Mouse (Mus musculus) limb, embryonic 12.5 days (tissue): ENCODE measurements around the gene Dlst. TPM values are rescaled to one million over a fixed set of nuclear protein-coding genes. Genes with fewer than 3 reads are reported as not detected.
A peak's percentile ranks its signal among the peaks of the same experiment; 100 is the strongest.

ENCODE experiments used
- ATAC-seq: fragments of 200-750 bp; cut with Nextera tagmentation; 2 replicates; pipeline ENCODE4 v1.8.0; 2017; ENCODE audit warnings: low read depth, moderate TSS enrichment; ENCODE audit not compliant: insufficient number of reproducible peaks, insufficient read depth, low FRiP score, low TSS enrichment
- H3K27ac ChIP-seq: fragments of 300-500 bp; sonication (generic); 2 replicates; pipeline ENCODE4 v1.5.1; 2016; ENCODE audit warnings: mild to moderate bottlenecking, moderate library complexity
- H3K27me3 ChIP-seq: fragments of 300-500 bp; sonication (generic); 2 replicates; pipeline ENCODE4 v1.6.1; 2016; ENCODE audit warnings: mild to moderate bottlenecking, moderate library complexity
- H3K36me3 ChIP-seq: fragments of 300-500 bp; sonication (generic); 2 replicates; pipeline ENCODE4 v1.6.1; 2016; ENCODE audit warnings: mild to moderate bottlenecking, moderate library complexity
- H3K4me1 ChIP-seq: fragments of 300-500 bp; sonication (generic); replicated peaks from 2 replicates; pipeline ENCODE4 v1.6.1; 2016
- H3K4me2 ChIP-seq: fragments of 300-500 bp; sonication (generic); 2 replicates; pipeline ENCODE4 v1.6.1; 2016; ENCODE audit warnings: mild to moderate bottlenecking, moderate library complexity
- H3K4me3 ChIP-seq: fragments of 300-500 bp; sonication (generic); replicated peaks from 2 replicates; pipeline ENCODE4 v1.5.1; 2016; ENCODE audit warnings: mild to moderate bottlenecking
- H3K9ac ChIP-seq: fragments of 300-500 bp; sonication (generic); replicated peaks from 2 replicates; pipeline ENCODE4 v1.6.1; 2016; ENCODE audit warnings: mild to moderate bottlenecking, moderate library complexity
- H3K9me3 ChIP-seq: fragments of 300-500 bp; sonication (generic); 2 replicates; pipeline ENCODE4 v1.6.1; 2016; ENCODE audit warnings: mild to moderate bottlenecking, moderate library complexity
- WGBS: fragments of 180-500 bp; shearing (Covaris S2); methylation state at CpG from one replicate; pipeline ENCODE4 v1.1.7; 2016; 5-methylcytosine and 5-hydroxymethylcytosine counted together
- polyA plus RNA-seq: library from polyadenylated mRNA; unstranded; fragments of >200 nt; fragmentation: Nextera tagmentation; extraction: Ambion mirVana; gene quantifications from 2 replicates; pipeline ENCODE4 v1.2.1, GENCODE M21; 2016

Dlst gene
- polyA plus RNA-seq, 1 experiment from 2014 or later: 113 TPM

DNA sequence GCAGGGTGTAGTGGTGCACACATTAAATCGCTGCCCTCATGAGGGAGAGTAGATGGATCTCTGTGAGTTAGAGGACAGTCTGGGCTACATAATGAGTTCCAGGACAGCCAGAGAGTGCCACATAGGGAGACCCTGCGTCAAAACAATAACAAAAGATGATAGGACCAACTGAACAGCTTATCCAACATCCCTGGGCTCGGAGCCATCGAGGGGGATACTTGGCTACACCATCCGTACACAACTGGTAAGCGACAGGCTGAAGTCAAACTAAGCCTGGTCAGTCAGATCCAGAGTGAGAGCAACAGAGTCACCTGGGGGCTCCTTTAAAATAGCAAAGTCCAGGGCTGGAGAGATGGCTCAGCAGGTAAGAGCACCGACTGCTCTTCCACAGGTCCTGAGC, 14.8 kb upstream of the Dlst start:
- WGBS: 91% methylated on average over 7 of the region's 7 CpGs
- Histone ChIP-seq H3K4me1 (peaks cover 25% of the 10 kb centered on the region), H3K9ac (no peak overlapping the region), H3K27me3 (no peaks in the 10 kb centered on the region), H3K36me3 (no peaks in the 10 kb centered on the region; the same call in 1 of the 2 replicates), H3K4me3 (no peak overlapping the region), H3K4me2 (no peak overlapping the region), H3K27ac (no peak overlapping the region), H3K9me3 (no peaks in the 10 kb centered on the region)
- no peak for ATAC-seq

DNA sequence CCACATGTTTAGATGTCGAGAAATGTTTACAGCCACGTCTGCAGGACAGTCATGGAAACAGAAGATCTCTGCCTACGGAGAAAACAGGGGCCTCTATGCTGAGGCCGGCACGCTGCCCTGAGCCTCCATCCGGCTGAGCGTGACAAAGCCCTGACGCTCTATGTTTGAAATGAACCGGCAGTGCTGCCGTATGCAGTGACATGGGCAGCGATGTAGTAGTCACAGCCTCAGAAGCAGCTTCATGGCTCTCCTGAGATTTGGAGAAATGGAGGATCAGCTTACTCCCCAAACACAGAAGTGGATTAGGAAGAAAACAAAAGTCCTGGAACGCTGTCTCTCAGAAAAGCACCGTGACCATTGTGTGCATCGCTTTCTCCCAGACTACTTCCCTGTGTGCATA, 9.6 kb upstream of the Dlst start:
- WGBS: 63% methylated on average over 14 of the region's 14 CpGs
- Histone ChIP-seq H3K4me3 (no peak overlapping the region), H3K36me3 (no peaks in the 10 kb centered on the region), H3K4me1 (peaks cover 10% of the 10 kb centered on the region), H3K27me3 (no peaks in the 10 kb centered on the region), H3K4me2 (no peak overlapping the region; the same call in 1 of the 2 replicates), H3K9me3 (no peaks in the 10 kb centered on the region), H3K27ac (no peak overlapping the region), H3K9ac (no peak overlapping the region)
- ATAC-seq: no peak

DNA sequence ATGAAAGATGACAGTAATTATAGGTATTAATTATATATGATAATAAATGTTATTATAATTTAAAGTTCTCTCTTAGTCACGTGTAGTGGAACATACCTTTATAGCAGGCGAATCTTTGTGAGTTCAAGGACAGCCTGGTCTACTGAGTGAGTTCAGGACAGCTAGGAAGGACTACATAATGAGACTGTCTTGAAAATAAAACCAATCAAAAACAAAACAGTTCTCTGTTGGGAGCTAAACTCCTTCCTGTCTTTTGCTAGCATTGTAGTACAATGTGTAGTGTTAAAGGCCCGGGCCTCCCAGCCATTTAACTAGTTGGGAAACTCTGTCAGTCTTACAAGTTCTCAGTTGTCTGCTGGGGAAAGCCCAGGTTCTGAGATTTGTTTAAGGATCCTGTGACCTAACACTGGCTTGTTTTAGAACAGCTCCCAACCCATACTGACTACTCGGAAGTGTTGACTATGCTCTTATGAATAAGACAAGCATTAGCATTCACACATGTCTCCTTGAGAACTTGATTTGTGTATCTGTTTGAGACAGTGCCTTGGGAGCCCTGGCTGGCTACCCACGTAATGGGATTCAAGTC, 9.0 kb upstream of the Dlst start:
- Histone ChIP-seq H3K27ac (no peak overlapping the region), H3K36me3 (no peaks in the 10 kb centered on the region), H3K9ac (no peak overlapping the region), H3K4me1 (peaks cover 12% of the 10 kb centered on the region), H3K27me3 (no peaks in the 10 kb centered on the region), H3K4me2 (no peak overlapping the region), H3K4me3 (no peak overlapping the region), H3K9me3 (no peaks in the 10 kb centered on the region)
- no peak for ATAC-seq
- WGBS: 82% methylated on average over 5 of the region's 5 CpGs

DNA sequence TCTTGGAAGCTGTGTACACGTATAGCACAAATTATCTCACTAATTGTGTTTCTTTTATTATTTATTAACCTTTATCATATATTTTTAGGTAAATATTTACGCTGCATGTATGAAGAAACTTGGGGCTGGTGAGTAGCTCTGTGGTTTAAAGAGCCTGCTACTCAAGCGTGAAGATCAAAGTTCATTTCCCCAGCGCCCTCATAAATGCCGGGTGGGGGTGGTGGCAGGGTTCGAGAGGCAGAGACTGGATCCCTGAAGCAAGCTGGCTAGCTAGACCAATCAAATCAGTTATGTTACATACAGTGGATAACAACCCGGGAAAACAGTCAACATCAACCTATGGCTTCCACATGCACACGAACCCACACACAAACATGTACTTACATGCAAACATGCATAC, 7.5 kb upstream of the Dlst start:
- WGBS: 68% methylated on average over 8 of the region's 8 CpGs
- no peak for ATAC-seq

DNA sequence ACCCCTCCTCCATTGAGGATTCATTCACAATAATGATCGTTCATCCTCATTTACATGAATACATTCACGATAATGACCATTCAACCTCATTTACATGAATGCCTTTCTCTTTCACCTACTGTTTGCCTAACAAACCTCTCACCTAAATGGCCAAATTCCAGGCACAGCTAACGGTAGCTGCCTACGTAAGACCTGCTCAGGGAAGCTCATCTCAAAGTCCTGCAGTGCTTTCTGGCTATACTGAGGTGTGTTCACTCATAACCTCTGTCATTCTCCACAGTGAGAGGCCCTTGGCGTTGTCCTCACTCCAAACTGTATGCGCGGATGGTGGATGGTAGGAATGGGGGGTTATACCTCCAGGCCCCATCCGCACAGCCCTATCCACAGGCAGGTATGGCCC, 5.8 kb upstream of the Dlst start:
- no peak overlapping the region for H3K4me2 ChIP-seq
- H3K4me3 ChIP-seq: no peak overlapping the region
- peaks cover 18% of the 10 kb centered on the region for H3K4me1 ChIP-seq
- ATAC-seq: no peak
- no peak overlapping the region for H3K9ac ChIP-seq
- H3K36me3 ChIP-seq: no peaks in the 10 kb centered on the region
- no peaks in the 10 kb centered on the region for H3K27me3 ChIP-seq
- no peak overlapping the region for H3K27ac ChIP-seq
- no peaks in the 10 kb centered on the region for H3K9me3 ChIP-seq
- WGBS: 86% methylated on average over 8 of the region's 8 CpGs

More for the DNA sequence above, 7.5 kb upstream of the Dlst start:
- H3K9me3 ChIP-seq: no peaks in the 10 kb centered on the region
- no peak overlapping the region for H3K27ac ChIP-seq
- no peak overlapping the region for H3K9ac ChIP-seq
- H3K4me3 ChIP-seq: no peak overlapping the region
- H3K27me3 ChIP-seq: no peaks in the 10 kb centered on the region
- H3K4me2 ChIP-seq: no peak overlapping the region
- H3K36me3 ChIP-seq: no peaks in the 10 kb centered on the region
- peaks cover 11% of the 10 kb centered on the region; the same call in 1 of the 2 replicates for H3K4me1 ChIP-seq

DNA sequence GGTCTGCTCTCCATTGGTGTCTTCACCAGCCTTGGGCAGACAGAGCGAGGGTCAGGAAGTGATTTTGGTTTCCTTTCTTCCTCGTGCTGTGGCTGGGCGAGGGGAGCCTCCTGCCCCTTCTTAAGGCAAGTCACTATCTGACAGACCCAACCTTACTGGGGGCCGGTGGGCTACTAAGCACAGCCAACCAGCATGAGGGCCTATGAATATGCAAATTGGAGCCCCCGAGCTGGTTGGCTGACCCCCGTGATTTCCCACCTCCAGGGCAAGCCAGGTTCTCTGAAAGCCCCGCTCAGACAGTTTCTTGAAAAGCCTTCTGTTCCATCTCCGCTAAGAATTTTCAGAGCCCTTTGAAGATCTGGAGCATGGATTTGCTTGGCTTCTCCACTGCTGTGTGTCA, 4.3 kb upstream of the Dlst start:
- H3K27ac ChIP-seq: no peak overlapping the region
- H3K9me3 ChIP-seq: no peaks in the 10 kb centered on the region
- H3K4me3 ChIP-seq: peak overlapping the region; percentile 16; the same call in 1 of the 2 replicates
- peaks cover 22% of the 10 kb centered on the region for H3K4me1 ChIP-seq
- no peaks in the 10 kb centered on the region for H3K27me3 ChIP-seq
- 0 out of 2 replicates have a peak overlapping the region, but pooled peaks have one; percentile 5 for H3K9ac ChIP-seq
- 3% methylated on average over 8 of the region's 8 CpGs for WGBS
- no peak for ATAC-seq
- H3K36me3 ChIP-seq: no peaks in the 10 kb centered on the region
- peak overlapping the region; percentile 52 for H3K4me2 ChIP-seq

DNA sequence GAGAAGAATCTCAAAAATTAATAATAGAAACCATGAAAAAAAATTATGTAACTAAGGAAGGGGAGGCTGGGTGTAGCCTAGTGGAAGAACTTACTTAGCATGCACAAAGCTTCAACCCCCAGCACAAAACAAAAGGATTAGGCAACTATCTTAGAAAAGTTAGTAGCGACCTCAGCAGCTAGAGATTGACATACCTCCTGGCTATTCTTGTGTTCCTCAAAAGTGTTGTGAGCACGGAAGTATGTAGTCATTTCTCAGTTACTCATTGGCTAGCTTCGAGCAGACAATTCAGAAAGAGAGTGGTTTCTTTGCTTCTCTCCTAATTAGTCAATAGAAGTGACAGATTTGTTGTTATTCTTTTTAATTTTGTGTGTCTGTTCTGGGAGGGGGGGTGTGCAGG, 2.0 kb upstream of the Dlst start:
- no peak overlapping the region for H3K4me2 ChIP-seq
- ATAC-seq: no peak
- H3K4me1 ChIP-seq: peaks cover 33% of the 10 kb centered on the region
- H3K27ac ChIP-seq: no peak overlapping the region
- no peaks in the 10 kb centered on the region for H3K9me3 ChIP-seq
- H3K27me3 ChIP-seq: no peaks in the 10 kb centered on the region
- no peak overlapping the region for H3K4me3 ChIP-seq
- 70% methylated on average over 3 of the region's 3 CpGs for WGBS
- H3K9ac ChIP-seq: no peak overlapping the region
- H3K36me3 ChIP-seq: peaks cover 7% of the 10 kb centered on the region; the same call in 1 of the 2 replicates

DNA sequence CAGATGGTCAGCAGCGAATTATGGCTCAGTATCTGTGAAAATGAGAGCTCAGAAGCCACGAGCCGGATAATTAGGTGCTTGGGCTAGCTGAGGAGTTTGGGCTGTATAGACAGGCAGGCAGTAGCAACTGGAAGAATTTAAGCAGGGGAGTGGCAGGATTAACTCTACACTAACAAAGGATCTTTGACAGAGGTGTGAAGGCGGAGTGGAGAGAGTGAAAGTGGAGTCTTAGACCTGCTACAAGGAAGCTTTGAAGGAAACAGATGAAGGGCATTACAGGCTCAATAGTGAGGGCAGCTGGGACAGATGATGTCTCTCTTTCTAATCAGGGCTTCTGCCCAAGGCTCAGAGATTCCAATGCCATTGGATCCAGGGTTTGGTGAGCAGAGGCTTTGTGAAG, 1.2 kb upstream of the Dlst start:
- H3K4me3 ChIP-seq: no peak overlapping the region
- no peak overlapping the region for H3K9ac ChIP-seq
- WGBS: 37% methylated on average over 4 of the region's 4 CpGs
- ATAC-seq: no peak
- peaks cover 33% of the 10 kb centered on the region for H3K4me1 ChIP-seq
- H3K9me3 ChIP-seq: no peaks in the 10 kb centered on the region
- peaks cover 9% of the 10 kb centered on the region; the same call in 1 of the 2 replicates for H3K36me3 ChIP-seq
- no peak overlapping the region for H3K27ac ChIP-seq
- H3K4me2 ChIP-seq: peak overlapping the region; percentile 91; the same call in 1 of the 2 replicates
- no peaks in the 10 kb centered on the region for H3K27me3 ChIP-seq

DNA sequence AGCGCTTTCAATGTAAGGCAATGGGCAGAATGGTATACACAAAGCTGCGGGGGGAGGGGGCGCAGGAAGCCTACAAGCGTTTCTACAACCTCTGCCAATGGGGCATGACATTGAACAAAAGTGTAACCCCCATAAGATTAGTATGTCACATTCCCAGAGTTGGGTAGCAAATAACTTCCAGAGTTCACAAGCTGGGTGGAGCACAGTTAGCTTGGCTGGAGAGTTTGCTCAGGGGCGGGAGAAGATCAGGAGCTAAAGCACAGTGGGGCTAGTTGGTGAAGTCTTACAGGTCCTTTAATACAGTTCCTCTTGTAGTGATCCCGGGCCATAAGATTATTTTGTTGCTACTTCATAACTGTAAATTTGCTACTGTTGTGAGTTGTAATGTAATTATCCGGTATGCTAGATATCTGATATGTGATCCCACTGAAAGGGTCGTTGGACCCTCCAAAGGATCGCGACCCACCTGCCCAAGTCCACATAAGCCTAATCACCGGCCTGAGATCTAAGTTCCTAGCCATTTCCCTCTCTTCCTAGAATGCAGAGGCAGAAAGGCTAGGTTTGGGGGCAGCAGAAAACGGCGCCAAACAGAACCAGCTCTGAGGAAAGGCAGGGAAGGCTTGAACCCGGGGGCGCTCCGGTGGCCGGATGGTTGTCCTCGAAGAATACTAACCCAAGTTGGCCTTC, 479 bp upstream of the Dlst start:
- Histone ChIP-seq H3K9ac (peak overlapping the region; percentile 96), H3K4me1 (peaks cover 33% of the 10 kb centered on the region), H3K9me3 (no peaks in the 10 kb centered on the region), H3K36me3 (peaks cover 16% of the 10 kb centered on the region), H3K4me2 (peak overlapping the region; percentile 91), H3K27me3 (no peaks in the 10 kb centered on the region), H3K4me3 (peak overlapping the region; percentile 99), H3K27ac (peak overlapping the region; percentile 87)
- ATAC-seq: 0 out of 2 replicates have a peak, but pooled peaks have one; percentile 17
- WGBS: 14% methylated on average over 18 of the region's 18 CpGs

DNA sequence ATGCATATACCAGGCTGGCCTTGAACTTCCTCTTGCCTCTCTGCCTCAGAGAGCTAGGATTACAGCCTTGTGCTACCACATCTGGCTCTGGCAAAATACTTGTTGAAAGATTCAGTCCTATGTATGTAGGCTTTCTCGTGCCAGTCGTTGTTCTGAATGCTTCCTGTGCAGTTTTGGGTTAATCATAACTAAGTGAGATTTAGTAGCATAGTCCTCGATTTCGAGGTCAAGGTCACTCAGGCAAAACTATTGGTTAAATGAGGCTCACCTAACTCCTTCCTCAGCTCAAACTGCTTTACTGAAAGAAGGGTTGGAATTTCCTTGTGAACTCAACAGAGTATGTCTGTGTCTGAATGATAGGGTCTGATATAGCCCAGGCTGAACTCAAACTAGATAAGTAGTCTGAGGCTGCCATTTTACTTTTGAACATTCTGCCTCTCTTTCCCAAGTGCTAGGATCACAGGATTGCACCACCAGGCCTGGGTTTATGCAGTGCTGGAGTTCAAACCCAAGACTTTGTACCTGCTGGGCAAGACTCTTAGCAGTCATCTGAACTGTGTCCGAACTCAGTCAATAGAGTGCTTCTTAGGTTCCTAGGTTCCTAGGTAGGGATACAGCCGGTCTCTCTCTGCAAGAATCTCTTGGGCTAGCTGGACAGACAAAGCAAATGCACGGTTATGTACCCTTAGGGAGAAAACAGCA, 2.1 kb downstream of the Dlst start:
- Histone ChIP-seq H3K4me1 (peaks cover 24% of the 10 kb centered on the region), H3K4me3 (0 out of 2 replicates have a peak overlapping the region, but pooled peaks have one; percentile 99), H3K27ac (no peak overlapping the region), H3K4me2 (peak overlapping the region; percentile 91; the same call in 1 of the 2 replicates), H3K9ac (no peak overlapping the region), H3K36me3 (peaks cover 30% of the 10 kb centered on the region), H3K9me3 (no peaks in the 10 kb centered on the region), H3K27me3 (no peaks in the 10 kb centered on the region)
- ATAC-seq: no peak
- WGBS: 88% methylated on average over 7 of the region's 7 CpGs

DNA sequence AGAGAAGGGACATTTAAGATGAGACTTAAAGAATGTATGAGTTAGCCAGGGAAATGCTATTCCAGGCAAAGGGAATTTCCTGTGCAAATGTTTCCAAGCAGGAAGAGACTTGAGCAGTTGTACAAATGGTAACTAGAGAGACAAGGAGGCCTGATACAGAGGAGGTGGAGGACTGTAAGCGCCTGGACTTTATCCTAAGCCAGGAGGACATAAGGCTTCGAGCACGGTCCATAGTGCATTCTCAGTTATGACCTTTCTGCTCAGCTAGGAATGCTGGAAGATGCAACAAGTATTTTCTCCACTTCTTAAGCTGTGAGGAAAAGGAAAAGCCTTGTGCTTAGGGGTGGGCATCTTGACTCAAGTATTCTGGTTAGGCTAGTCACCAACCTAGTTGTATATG, 2.7 kb downstream of the Dlst start:
- H3K9ac ChIP-seq: no peak overlapping the region
- no peaks in the 10 kb centered on the region for H3K27me3 ChIP-seq
- no peak overlapping the region for H3K27ac ChIP-seq
- ATAC-seq: no peak
- H3K4me3 ChIP-seq: no peak overlapping the region
- peaks cover 24% of the 10 kb centered on the region for H3K4me1 ChIP-seq
- peaks cover 36% of the 10 kb centered on the region for H3K36me3 ChIP-seq
- 96% methylated on average over 3 of the region's 3 CpGs for WGBS
- no peaks in the 10 kb centered on the region for H3K9me3 ChIP-seq
- no peak overlapping the region for H3K4me2 ChIP-seq
